Mouse (Mus musculus) thymus, postnatal 10 days (tissue): ENCODE measurements around the gene Pdk1.

Source experiments
- DNase-seq, 2 experiments: peaks; one replicate each; pipeline ENCODE4 v3.0.0; 2021; ENCODE audit warnings: low spot score in 2 of 2

Pdk1 gene

DNA sequence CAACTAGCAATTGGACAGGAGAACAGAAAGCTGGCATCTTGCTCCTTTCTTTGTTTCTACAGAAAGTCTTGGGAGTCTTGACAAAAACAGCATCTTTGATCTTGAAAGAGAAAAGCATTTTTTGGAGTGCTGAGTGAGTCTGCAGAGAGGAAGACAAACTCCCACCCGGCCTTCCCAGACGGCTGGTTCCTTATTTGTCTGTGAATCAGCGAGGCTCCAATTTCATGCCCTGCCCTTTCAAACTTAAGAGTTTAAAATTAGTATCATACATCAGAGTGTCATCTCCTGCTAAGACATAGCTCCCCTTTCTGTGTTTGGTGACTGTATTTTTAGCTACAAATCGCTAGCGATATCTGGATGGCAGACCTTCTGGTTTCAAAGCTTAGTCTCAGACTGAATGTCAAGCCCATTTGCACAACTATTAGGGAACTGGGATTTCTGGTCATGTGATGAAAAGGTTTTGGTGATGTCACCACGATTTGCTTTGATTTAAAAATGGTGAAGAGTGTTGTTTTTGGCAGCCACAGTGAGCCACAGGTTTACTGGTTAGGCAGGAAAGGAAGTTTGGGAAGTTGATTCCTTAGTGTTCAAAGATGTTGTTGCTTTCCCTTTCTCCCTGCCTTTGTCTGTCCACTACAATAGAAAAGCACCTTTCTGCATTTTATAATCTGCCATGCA lies 65.8 kb downstream of the Pdk1 start:
- no peak for DNase-seq

DNA sequence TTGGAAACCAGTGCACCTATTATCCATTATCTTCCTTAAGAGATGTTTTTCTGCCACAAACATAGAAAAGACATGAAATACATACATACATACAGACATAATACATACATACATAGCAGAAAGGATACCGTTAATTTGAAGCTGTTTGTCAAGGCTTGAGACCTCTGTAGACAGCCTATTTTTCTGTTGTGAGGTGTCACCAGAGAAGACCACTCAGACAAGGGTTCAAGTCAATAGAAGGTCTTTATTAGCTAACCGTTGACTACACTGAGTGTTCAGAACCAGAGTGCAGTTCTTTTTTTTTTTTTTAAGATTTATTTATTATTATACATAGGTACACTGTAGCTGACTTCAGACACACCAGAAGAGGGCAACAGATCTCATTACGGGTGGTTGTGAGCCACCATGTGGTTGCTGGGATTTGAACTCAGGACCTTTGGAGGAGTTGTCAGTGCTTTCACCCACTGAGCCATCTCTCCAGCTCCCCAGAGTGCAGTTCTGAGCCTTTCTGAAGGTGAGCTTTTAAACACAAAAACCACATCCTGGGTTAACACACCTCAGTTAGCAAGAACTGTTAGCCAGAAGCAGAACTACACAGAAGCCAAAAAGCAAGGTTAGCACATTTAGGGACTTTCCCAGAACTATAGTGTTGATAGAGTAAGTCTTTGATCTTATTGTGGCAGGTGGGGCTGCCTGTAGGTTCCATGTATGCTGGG lies 68.1 kb downstream of the Pdk1 start:
- peak in 1 of 2 experiments; percentile 12 for DNase-seq

DNA sequence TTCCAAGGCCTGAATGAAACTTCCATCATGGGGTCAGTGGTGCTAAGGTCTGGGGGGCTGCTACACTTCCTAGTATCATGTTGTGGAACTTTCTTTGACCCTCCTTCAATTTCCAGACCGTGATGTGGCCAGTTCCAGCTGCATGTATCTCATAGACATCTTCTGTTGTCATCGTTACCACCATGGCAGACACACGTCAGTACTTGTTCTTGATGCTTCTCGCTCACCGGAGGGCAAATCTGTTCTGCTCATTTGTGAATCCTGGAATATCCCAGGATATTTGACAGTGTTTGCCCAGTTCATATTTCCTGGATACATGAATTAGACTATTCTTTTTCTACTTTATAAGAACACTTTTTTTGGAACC lies 68.7 kb downstream of the Pdk1 start:
- DNase-seq = no peak

DNA sequence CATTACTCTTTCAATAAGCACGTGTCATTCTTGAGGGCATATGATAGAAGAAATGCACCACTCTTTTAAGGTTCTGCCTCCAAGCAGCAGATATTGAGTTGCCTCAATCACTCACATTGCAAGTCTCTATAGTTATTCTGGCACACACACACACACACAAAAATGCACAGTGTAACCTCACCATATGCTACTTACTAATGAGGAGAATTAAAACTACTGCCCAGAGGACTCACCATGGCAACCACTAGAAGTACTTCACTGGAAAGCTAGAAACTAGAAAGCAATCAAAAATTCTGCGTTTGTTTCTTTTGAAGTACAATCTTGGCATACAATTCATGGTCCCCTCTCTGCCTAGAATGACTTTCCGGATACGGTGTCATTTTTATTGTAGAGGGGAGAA lies 78.2 kb downstream of the Pdk1 start:
- no peak for DNase-seq
